Mouse (Mus musculus) MN1 (cell line): ENCODE results near the gene Cnnm1.
A peak's percentile ranks its signal among the peaks of the same experiment; 100 is the strongest.
"Not testable (repeated sequence)": the region's sequence is repeated elsewhere in the genome, so short reads cannot be mapped to it uniquely, and the experiment has no call there.

Experiments used
- DNase-seq: peaks from one replicate; pipeline ENCODE4 v3.0.0-alpha.2; 2016; ENCODE audit warnings: low spot score

Cnnm1 gene

DNA sequence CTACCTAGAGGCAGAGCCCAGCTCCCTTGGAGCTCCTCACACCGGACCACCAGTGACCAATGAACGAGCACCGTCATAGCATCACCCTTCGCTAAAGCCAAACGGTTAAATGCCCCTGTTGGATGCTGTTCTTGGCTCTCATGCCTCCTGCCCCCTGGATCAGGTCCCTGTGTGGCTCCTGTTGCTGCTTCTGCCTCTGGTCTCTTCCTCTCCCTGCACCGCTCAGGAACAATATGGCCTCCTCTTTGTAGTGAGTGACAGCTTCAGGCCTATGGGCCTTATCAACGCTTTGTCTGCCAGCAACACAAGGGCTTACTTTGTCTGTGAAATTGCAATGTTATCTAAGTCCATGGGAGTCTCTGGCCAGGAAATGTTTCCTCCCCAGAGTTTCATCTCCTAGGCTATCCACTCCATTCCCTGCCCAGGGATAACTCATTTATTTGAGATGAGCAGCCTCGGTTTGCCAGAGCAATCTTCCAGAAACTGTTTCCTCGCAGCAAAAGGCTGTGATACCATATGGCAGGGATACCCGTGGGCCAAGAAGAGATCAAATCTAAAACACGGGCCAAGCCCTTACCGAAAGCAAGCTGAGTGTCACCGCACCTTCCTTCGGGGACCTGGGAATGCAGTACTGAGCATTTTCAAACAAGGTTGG lies 25.5 kb downstream of the Cnnm1 start:
- no peak for DNase-seq

DNA sequence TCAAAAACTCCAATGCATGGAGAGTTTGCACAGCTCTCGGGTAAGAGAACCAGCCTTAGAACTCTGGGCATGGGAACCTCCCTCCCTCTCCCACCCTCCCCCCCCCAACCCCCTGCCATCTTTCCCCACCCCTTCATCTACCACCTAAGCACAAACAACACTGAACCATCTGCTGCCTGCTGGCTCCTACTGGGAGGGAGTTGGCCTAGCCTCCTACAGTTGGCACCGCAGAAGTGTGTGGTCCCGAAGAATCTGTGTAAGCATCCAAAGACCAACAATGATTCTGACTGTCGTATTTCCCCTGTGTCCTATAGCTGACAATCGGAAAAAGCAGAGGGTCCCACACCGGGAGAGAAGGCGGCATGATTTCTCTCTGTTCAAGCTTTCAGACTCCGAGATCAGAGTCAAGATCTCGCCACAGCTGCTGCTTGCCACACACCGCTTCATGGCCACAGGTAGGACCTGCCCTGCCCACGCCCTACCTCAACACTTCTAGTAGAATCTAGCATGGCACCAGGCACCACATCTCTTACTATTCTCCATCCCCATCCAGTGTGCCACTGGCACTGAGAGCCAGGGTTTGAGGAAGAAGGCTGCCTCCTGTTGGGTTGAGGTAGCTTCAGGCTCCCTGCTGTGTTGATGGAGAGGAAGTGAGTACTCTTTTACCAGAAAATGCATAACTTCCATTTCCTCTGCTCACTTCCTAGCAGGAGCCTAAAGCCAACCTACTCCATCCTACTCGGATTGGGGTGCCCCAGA lies 27.9 kb downstream of the Cnnm1 start:
- no peak for DNase-seq

DNA sequence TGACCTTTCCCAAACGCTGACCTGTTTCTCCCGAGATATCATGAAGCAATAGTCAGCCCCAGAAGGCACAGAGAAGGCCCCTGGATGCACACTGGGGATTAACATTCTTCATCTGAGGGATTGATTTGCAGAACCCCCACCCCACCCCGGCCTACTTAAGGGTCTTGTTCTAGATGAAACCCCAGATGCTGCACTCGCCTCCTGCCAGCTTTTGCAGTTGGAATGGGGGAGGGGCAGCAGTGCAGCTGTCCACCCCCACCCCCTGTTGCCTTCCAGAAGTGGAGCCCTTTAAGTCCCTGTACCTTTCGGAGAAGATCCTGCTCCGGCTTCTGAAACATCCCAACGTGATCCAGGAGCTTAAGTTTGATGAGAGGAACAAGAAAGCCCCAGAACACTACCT lies 29.1 kb downstream of the Cnnm1 start:
- DNase-seq: no peak

DNA sequence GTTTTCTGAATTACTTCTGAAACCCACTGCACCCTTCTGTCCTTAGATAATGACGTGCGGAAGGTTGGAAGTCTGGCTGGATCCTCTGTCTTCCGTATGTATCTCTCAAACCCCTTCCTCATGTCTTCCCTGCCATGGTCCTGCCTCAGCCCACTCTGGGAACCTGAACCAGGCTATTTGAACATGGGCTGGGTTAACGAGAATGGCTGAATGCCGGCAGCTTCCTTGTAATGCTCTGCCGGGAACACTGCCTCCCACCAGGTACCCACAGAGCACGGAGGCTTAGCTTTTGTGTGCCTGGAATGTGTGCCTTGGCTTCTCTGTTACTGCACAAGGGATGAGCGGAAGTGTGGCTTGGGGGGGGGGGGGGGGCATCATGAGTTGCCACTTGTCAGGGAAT lies 32.1 kb downstream of the Cnnm1 start:
- DNase-seq: no peak

DNA sequence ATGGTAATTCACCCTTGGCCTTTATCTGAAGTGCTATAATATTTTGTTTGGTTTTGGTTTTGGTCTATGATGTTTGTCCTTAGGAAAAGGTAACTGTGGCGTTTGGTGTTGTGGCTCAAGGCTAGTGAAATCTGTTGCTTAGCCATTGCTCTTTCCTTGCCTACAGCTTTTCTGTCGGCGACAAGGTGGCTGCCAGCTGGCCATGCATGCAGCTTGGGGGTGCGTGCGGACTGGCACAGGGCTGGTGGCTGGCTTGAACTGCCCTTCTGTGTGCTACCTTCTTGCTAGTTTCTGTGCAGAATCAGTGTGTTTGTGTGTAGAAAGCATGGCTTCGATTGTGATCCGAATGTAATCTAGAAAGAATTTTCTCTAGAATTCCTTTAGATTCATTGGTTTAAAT lies 32.5 kb downstream of the Cnnm1 start:
- no peak for DNase-seq

DNA sequence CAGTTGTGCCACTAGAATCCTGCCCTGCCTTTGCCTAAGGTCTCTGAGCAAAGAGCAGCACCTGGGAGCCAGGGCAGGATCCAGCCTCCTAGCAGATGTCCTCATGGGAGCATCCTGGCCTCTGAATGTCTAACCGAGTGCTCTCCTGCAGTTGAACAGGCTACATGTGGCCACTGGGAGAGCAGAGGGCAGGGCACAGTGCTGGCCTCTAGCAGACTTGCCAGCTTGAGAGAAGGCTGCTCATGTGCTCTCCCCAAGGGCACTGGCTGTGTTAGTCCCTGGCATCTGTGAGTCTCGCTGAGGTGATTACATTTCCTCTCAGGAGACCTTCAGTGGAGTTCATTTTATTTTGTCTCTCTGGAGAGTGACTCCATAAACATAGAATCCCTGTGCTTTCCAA lies 35.4 kb downstream of the Cnnm1 start:
- DNase-seq: no peak

DNA sequence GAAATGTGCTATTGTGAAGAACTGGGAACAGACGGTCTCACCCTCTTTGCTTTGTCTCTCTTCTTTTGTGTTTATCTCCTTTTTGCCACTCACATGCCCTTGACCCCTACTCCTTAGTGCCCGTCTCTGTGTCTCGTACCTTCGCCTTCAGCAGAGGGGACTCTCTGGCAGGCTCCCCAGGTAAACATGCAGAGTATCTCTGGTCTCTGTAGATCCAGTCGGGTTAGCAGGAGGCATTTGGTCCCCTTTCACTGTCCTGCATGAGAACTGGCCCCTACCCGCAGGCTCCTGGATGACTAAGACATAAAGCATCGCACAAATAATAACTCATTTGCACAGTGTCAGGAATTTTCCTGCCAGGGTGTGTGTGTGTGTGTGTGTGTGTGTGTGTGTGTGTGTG lies 35.8 kb downstream of the Cnnm1 start:
- DNase-seq: no peak

DNA sequence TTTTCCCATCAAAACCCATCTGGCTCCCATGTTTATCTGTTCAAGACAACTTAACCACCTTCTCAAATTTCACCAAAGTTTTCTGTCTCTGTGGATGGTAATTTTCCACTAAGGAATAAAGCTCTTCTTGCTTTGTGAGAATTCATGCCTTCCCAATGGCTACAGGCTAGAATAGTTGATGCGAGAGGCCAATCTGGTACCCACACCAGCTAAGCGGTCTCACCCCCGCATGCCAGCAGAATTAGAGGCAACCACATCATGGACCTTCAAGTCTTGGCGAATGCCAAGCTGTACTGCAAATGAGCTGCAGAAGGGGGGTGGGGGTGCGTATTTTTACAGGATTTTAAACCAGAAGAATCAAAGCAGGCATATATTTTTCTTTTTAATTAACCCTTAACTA lies 37.2 kb downstream of the Cnnm1 start:
- DNase-seq: no peak

DNA sequence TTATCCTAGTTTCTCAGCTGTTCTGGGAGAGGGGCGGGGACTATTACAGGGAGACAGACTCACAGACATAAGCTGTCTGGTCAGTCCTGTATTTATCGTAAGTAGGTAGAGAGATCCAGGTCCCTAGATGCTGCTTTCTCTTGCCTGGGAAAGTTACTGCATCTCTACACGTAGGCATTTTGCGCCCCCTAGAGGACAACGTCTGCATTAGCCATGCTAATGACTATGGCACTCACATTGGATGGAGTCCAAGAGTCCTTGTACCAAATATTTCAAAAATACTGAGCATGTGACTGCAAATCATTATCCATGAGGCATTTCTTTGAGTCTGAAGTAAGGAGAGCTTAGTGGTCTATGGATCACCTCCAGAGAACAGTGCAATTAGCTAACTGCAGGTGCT lies 38.7 kb downstream of the Cnnm1 start:
- peak; percentile 53 for DNase-seq

DNA sequence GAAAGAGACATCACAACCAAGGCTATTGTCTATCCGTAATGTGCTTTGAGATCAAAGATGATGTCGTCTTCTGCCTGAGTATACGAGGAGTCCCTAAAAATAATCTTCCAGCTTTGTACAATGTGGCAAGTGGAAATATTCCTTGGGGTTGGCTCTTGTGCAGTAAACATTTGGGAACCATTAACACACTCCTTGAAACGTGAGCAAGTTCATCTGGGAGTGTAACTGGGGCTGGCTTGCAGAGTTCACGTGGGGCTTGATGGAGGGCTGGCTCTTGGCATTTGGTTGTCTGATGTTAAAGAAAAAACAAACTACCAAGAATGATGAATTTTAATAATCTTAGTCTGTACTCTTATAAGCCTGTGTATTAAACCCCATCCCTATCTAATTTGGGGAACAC lies 39.2 kb downstream of the Cnnm1 start:
- DNase-seq: no peak

DNA sequence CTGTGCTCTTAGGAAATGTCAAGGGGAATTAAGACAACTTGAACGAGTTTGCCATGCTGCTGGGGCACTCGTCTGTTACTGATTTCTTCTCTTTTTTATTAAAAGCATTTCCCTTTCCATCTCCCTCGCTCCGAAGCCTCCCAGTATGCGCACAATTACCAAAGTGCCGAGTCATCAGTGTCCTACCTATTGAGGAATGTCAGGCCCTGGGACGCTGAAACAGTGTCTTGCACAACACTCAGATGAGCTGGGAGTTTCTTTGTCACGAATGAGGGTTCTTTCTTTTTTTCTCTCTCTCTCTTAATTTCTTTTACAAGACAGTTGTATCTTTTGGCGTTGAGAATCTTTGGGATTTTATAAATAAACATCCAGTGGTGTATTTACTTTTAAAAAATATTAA lies 40.3 kb downstream of the Cnnm1 start:
- no peak for DNase-seq

DNA sequence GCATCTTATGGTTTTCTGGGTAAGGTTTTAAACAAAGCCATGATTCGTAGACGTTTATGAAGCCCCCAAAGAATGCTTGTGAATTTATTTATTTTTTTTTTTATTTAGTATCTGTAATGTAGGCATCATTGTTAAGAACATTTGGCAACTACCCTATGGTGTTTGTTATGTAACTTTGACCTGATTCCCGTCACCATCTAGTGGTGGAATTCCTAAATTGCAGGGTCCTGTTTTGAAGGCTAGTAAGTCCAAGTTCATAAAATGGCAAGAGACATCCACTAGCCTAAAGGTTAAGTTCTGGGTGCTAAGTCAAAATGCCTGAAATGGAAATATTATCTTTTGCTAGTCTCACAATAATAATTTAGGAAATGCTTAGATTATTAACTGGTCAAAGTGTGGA lies 47.2 kb downstream of the Cnnm1 start:
- peak; percentile 30 for DNase-seq

DNA sequence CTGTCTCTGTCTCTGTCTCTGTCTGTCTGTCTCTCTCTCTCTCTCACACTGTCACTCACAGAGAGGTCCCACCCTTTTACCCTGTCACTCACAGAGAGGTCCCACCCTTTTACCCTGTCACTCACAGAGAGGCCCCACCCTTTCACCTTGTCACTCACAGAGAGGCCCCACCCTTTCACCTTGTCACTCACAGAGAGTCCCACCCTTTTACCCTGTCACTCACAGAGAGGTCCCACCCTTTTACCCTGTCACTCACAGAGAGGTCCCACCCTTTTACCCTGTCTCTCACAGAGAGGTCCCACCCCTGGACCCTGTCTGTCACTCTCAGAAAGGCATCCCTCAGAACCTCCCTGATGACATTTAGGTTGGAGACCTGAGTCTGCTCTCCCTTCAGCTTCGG lies 53.1 kb downstream of the Cnnm1 start:
- not testable (repeated sequence) for DNase-seq

DNA sequence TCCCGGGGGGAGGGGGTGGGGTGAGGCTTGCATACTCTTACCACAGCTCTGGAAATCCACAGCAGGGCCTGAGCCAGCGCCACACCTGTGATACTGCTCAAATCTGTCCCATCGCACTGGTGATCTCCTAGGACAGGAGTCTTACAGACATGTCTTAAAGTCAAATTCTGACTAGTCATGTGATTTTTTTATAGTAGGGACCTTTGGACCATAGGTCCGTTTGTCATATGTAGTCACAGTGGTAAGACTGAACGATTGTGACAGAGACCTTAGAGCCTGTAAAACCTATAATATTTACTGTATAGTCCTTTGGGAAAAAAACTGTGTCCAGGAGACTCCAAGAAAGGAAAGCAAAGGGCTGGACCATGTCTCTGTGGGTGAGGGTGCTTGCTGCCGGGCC lies 53.6 kb downstream of the Cnnm1 start:
- no peak for DNase-seq

DNA sequence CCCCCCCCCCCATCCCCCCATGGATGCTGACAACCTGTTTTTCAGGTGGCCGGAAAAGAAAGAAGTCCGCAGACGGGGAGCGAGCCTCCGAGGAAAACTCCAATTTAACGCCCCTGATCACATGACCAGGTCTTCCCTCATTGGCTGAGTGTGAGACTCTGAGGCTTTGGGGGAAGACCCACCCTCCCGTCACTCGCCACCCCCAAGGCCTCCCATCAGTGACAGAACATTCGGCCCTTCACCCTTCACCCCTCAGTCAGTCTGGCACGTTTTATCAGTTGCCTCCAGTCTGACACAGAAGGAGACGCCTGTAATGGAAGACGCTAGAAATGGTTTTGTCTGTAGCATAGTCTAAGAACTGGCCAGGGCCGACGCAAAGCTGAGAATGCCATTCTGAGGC lies 54.7 kb downstream of the Cnnm1 start:
- no peak for DNase-seq

DNA sequence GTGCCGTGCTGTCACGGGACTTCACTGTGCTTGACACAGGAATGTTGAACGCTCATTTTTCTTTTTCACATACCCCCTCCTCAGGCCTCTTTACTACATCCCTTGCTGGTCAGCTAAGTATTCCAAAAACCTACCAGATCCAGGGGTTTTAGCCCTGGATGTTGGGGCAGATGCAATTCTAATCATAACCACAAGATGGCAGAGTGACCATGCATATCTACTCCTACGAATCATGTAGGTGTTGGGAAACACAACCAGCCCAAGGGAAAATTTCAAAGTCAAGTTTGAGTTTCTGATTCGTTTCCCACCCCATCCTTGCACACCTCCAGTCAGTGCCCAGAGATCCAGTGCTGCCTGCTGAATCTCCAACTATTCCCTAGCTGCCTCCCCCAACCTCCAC lies 55.6 kb downstream of the Cnnm1 start:
- peak; percentile 70 for DNase-seq

DNA sequence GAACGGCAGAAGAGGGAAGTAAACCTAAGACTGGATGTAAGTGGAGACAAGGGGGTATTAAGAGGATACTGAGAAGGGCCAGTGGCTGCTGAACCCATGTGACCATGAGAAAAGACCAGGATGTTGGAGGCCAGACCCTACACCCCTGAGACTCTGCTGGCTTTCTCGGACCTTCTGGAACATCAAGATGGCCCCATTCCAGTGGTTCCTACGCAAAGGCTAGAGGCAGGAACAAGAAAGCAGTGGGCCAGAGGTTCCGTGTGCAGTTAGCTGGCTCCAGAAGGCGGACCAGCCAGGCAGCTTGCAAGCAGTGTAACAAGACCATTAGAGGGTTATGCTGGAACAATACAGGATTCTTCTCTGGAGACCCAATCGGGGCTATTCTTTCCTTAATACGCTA lies 57.2 kb downstream of the Cnnm1 start:
- no peak for DNase-seq

DNA sequence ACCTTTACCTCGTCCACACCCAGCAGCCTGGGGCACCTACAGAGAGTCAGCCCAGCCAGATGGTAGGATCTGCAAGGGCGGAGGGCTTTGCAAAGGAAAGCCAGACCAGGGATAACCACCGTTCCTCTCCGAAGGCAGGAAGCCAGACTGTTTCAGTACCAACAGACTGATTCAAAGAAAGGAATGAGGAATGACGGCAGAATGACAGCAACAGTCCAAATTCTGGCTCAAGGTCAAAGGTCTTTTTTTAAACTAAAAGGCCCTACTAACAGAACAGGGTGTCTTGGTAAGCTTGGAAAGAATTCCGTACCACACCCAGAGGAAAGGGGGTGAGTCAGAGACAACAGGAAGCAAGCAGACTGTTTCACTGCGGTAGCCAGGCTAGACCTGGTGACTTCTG lies 58.6 kb downstream of the Cnnm1 start:
- no peak for DNase-seq

DNA sequence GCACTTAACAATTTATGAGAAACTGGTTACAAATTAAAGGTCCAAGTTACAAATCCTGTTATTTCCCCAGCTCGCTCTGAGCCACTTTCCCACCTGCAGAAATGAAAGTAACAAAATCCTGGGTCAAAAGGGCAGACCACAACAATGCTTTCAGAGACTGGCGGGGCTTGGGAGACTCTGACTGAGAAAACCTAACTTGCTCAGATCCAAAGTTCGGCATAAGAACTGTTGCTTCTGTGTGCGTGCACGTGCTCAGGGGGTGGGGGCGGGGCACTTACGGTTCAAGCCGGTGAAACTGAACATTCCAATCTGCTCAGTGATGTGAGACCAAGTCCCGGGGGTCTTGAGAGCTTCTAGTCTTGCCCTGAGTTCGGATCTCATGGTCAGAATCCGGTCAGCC lies 62.4 kb downstream of the Cnnm1 start:
- DNase-seq: no peak

DNA sequence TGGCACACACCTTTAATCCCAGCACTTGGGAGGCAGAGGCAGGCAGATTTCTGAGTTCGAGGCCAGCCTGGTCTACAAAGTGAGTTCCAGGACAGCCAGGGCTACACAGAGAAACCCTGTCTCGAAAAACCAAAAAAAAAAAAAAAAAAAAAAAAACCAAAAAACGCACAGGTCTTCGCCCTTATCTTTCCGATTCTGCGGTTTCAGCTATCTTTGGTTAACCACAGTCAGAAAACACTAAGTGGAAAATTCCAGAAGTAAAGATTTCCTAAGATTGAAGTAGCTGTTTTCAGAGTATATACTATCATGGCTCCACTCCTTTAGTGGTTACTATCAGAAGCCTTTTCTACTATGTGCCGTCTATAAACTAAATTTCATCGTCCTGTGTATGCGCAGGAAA lies 63.4 kb downstream of the Cnnm1 start:
- DNase-seq: not testable (repeated sequence)

DNA sequence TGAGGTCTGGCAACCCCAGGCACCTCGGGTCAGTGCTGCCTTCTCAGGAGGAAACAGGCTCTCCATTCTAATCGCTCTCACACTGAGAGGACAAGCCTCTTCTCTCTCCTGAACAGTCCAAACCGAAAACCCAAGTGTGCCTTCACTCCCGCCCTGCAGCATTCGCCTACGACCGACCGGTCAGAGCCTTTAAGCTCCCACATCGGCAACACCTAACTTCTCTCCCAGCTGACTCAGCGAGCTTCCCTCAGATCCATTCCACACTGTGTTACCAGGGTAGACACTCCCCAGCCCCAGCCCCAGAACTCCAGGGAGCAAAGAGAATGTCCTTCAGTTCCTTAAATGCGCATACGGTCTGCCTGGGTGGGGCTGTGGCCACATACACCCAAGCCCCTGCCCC lies 65.2 kb downstream of the Cnnm1 start:
- no peak for DNase-seq

DNA sequence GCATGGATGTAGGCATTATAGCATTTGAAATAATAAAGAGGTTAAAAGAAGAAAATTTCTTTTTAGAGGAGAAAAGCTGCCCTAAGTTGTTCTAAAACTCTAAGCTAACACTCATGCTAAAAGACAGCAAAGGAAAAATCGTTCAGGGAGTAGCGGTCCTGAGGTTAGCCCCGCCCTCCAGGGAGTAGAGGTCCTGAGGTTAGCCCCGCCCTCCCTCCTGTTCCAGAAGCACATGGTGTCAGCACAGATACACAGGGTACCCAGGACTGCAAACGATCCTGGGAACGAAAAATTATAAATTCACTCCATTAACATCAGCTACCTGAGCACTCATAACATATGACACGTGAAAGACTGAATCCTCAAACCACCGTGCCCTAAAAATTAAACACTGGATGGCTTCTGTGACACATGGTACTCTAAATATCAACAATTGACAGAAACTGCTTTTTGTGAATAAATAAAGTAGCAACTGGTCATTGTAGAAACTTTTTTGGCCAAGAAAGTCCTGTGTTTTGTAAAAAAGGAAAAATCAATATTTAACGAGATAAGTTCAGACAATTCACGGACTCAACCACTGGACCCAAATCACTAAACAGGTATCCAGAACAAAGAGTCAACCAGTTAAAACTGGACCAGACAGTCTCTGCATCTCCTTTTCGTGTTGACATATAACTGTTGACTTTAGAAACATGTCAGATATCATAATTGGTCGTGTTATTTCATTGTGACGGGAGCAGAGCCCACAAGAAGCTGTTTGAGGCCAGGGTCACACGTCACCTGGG lies 70.4 kb downstream of the Cnnm1 start:
- no peak for DNase-seq
